Mouse (Mus musculus) heart, adult 2 months (tissue): ENCODE data around the gene Pla1a. TPM values are rescaled to one million over a fixed set of nuclear protein-coding genes. Genes with fewer than 3 reads are reported as not detected.

Source experiments
- DNase-seq, 2 experiments: peaks; one replicate each; pipeline ENCODE4 v3.0.0; 2021
- H3K27ac ChIP-seq: fragments of 200-600 bp; 2 replicates; pipeline ENCODE4 v1.8.1; 2022
- H3K27me3 ChIP-seq: fragments of 200-500 bp; 2 replicates; pipeline ENCODE4 v1.6.1; 2012; ENCODE audit warnings: mild to moderate bottlenecking, low read length, inconsistent platforms, mixed read lengths; ENCODE audit not compliant: control insufficient read depth, insufficient read depth
- H3K36me3 ChIP-seq: fragments of 200-500 bp; 2 replicates; pipeline ENCODE4 v1.6.1; 2012; ENCODE audit warnings: low read length, inconsistent platforms; ENCODE audit not compliant: control insufficient read depth, insufficient read depth
- H3K4me1 ChIP-seq: fragments of 200-500 bp; 2 replicates; pipeline ENCODE4 v1.6.1; 2011; ENCODE audit warnings: low read length; ENCODE audit not compliant: control insufficient read depth, insufficient read depth
- H3K4me3 ChIP-seq: fragments of 200-600 bp; 2 replicates; pipeline ENCODE4 v1.8.1; 2022
- H3K79me2 ChIP-seq: fragments of 200-500 bp; replicated peaks from 2 replicates; pipeline ENCODE4 v1.6.1; 2012; ENCODE audit warnings: mild to moderate bottlenecking, inconsistent platforms, low read length, moderate library complexity, mixed read lengths; ENCODE audit not compliant: control insufficient read depth, insufficient read depth
- H3K9ac ChIP-seq: fragments of 200-500 bp; 2 replicates; pipeline ENCODE4 v1.6.1; 2012; ENCODE audit warnings: low read depth, mild to moderate bottlenecking, control low read depth, inconsistent platforms, low read length, mixed read lengths
- CTCF ChIP-seq: fragments of 200-600 bp; IDR thresholded peaks from 2 replicates; pipeline ENCODE4 v1.8.1; 2022; ENCODE audit warnings: antibody characterized with exemption, mild to moderate bottlenecking, moderate library complexity
- EP300 ChIP-seq: fragments of 200-500 bp; IDR thresholded peaks from 2 replicates; pipeline ENCODE4 v1.6.1; 2011; ENCODE audit warnings: low read depth, low read length, control low read depth; ENCODE audit not compliant: insufficient read depth
- POLR2A ChIP-seq: fragments of 200-500 bp; IDR thresholded peaks from 2 replicates; pipeline ENCODE4 v1.6.1; 2011; ENCODE audit warnings: mild to moderate bottlenecking, low read depth, low read length, control low read depth; ENCODE audit not compliant: insufficient read depth
- WGBS: fragments of 180-500 bp; shearing (Covaris S2); methylation state at CpG from one replicate; pipeline ENCODE4 v1.1.7; 2018; 5-methylcytosine and 5-hydroxymethylcytosine counted together
- intact Hi-C: fragments of 180-260 bp; cut with DNase I; formaldehyde crosslinking; loops from one replicate; pipeline ENCODE4 v1.15.1; 2025
- polyA plus RNA-seq: library from polyadenylated mRNA; depleted of rRNA; stranded (reverse); fragments of >200 nt; gene quantifications from 2 replicates; pipeline ENCODE4 v1.2.3, GENCODE M21; 2012
- total RNA-seq, 2 experiments: library from RNA; stranded (reverse); gene quantifications; 2 replicates each; pipeline ENCODE4 v1.2.3; 2021

Pla1a gene
- total and polyA plus RNA-seq, 3 experiments, result 6.8 to 9.6 (median 8.8) TPM

- no peak overlapping the region for H3K4me3 ChIP-seq
- H3K27me3 ChIP-seq, result no peaks in the 10 kb centered on the region
- intact Hi-C loops, result no loop called here
- WGBS, result 95% methylated on average over 8 of the region's 8 CpGs
- TF ChIP-seq EP300, result no peak
- no peak for TF ChIP-seq CTCF
- no peak for TF ChIP-seq POLR2A
- no peak for DNase-seq
- no peak overlapping the region for H3K27ac ChIP-seq
- H3K9ac ChIP-seq, result no peak overlapping the region
- no peaks in the 10 kb centered on the region for H3K4me1 ChIP-seq
- H3K36me3 ChIP-seq, result no peaks in the 10 kb centered on the region
- no peaks in the 10 kb centered on the region for H3K79me2 ChIP-seq
Measured at GRCm38 (mm10) chr16:38408416-38408815, 24.5 kb downstream of the Pla1a start.

GRCm38 (mm10) chr16:38407584-38407983 is 25.4 kb downstream of the Pla1a start:
- no peak for TF ChIP-seq EP300
- no peak for TF ChIP-seq POLR2A
- TF ChIP-seq CTCF, result no peak
- Histone ChIP-seq H3K9ac (no peak overlapping the region), H3K36me3 (no peaks in the 10 kb centered on the region), H3K4me1 (no peaks in the 10 kb centered on the region), H3K4me3 (no peak overlapping the region), H3K27ac (no peak overlapping the region), H3K79me2 (no peaks in the 10 kb centered on the region), H3K27me3 (no peaks in the 10 kb centered on the region)
- no peak for DNase-seq
- WGBS, result 55% methylated on average over 5 of the region's 5 CpGs
- intact Hi-C loops, result no loop called here

- no peak overlapping the region for H3K4me3 ChIP-seq
- TF ChIP-seq CTCF (no peak), POLR2A (no peak), EP300 (no peak)
- no peaks in the 10 kb centered on the region for H3K27me3 ChIP-seq
- H3K27ac ChIP-seq, result no peak overlapping the region
- WGBS, result 67% methylated on average over 6 of the region's 6 CpGs
- intact Hi-C loops, result no loop called here
- no peak for DNase-seq
- H3K9ac ChIP-seq, result no peak overlapping the region
- H3K36me3 ChIP-seq, result no peaks in the 10 kb centered on the region
- no peaks in the 10 kb centered on the region for H3K4me1 ChIP-seq
- no peaks in the 10 kb centered on the region for H3K79me2 ChIP-seq
Measured at GRCm38 (mm10) chr16:38406708-38407107, 26.2 kb downstream of the Pla1a start.

- Histone ChIP-seq H3K9ac (no peak overlapping the region), H3K36me3 (no peaks in the 10 kb centered on the region), H3K27me3 (no peaks in the 10 kb centered on the region), H3K4me1 (no peaks in the 10 kb centered on the region), H3K79me2 (no peaks in the 10 kb centered on the region), H3K27ac (no peak overlapping the region), H3K4me3 (no peak overlapping the region)
- intact Hi-C loops, result no loop called here
- no peak for TF ChIP-seq CTCF
- TF ChIP-seq EP300, result no peak
- TF ChIP-seq POLR2A, result no peak
- WGBS, result 67% methylated on average over 5 of the region's 5 CpGs
- DNase-seq, result no peak
Measured at GRCm38 (mm10) chr16:38406293-38406692, 26.7 kb downstream of the Pla1a start.

GRCm38 (mm10) chr16:38403639-38404038 is 29.3 kb downstream of the Pla1a start:
- no peaks in the 10 kb centered on the region for H3K36me3 ChIP-seq
- no peak for DNase-seq
- intact Hi-C loops, result no loop called here
- H3K4me1 ChIP-seq, result peaks cover 1% of the 10 kb centered on the region; the same call in 1 of the 2 replicates
- no peak overlapping the region for H3K9ac ChIP-seq
- TF ChIP-seq POLR2A (no peak), EP300 (no peak), CTCF (no peak)
- H3K79me2 ChIP-seq, result no peaks in the 10 kb centered on the region
- no peak overlapping the region for H3K27ac ChIP-seq
- WGBS, result 89% methylated on average over 7 of the region's 7 CpGs
- H3K4me3 ChIP-seq, result no peak overlapping the region
- no peaks in the 10 kb centered on the region for H3K27me3 ChIP-seq

- H3K4me3 ChIP-seq, result no peak overlapping the region
- TF ChIP-seq EP300 (no peak), POLR2A (no peak), CTCF (no peak)
Measured at GRCm38 (mm10) chr16:38401468-38401867, 31.5 kb downstream of the Pla1a start.

More at GRCm38 (mm10) chr16:38401468-38401867, 31.5 kb downstream of the Pla1a start:
- Histone ChIP-seq H3K27me3 (no peaks in the 10 kb centered on the region), H3K27ac (no peak overlapping the region), H3K79me2 (no peaks in the 10 kb centered on the region), H3K4me1 (peaks cover 1% of the 10 kb centered on the region; the same call in 1 of the 2 replicates), H3K9ac (no peak overlapping the region), H3K36me3 (no peaks in the 10 kb centered on the region)
- intact Hi-C loops, result no loop called here
- WGBS, result 87% methylated on average over 6 of the region's 6 CpGs
- no peak for DNase-seq
